Mouse (Mus musculus): ENCODE measurements at regions not wholly inside any gene's neighbourhood (a gene's known extent, or its start where the extent isn't known, plus 50 kb on each side); places are given as distances from the start of the nearest gene placed in this dataset.
A peak's percentile ranks its signal among the peaks of the same experiment; 100 is the strongest.

DNA sequence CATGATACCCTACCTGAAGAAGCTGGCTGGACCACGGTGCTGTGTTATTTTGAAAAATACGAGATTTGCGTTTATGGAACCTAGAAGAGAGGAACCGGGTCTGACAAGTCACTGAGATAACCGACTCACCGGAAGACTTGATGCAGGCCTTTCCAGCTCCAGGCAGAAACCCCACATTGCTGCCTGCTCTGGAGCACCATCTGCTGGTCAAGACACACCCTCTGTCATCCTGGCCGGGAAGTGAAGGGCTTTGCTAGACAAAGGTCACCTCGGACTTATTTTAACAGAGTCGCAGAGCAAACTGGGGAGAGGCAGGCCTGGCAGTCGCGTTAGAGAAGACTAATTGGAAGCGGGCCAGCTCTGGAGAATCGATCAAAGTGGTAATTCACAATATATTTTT lies 497.4 kb upstream of the Pkn2 start:
- H3K4me2 ChIP-seq (replicated peaks): no peak overlapping the region
- H3K4me3 ChIP-seq: no peak overlapping the region
- peak; percentile 89 for ATAC-seq (ENCODE audit: low FRiP score, low read depth)
- 19% methylated on average over 13 of the region's 13 CpGs for WGBS
- no peaks in the 10 kb centered on the region for H3K36me3 ChIP-seq
- no peak overlapping the region for H3K9ac ChIP-seq (replicated peaks)
- no peaks in the 10 kb centered on the region for H3K9me3 ChIP-seq
- no peaks in the 10 kb centered on the region for H3K27me3 ChIP-seq
- no peaks in the 10 kb centered on the region for H3K4me1 ChIP-seq
- no peak overlapping the region for H3K27ac ChIP-seq (replicated peaks)

DNA sequence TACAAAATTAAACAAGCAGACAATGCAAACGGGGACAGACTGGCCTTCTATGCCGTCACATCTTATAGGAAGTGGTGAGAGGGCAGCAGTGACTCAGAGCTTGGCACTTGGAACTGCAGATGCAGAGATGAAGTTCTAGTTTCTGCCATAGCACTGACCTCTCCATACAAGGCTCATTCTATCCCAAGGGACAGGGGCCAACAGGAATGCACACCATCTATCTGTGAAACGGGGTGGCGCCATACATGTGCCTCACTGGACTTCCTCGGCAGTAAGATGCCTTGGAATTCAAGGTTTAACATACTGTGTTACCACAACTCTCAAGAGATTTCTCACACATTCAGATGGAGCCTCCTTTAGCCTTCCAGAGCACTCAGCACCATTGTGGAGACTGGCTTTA lies 495.6 kb upstream of the Pkn2 start:
- Histone ChIP-seq H3K4me2 (replicated peaks) (no peak overlapping the region), H3K4me3 (no peak overlapping the region), H3K9ac (replicated peaks) (no peak overlapping the region), H3K27ac (replicated peaks) (no peak overlapping the region), H3K9me3 (no peaks in the 10 kb centered on the region), H3K4me1 (no peaks in the 10 kb centered on the region), H3K36me3 (no peaks in the 10 kb centered on the region), H3K27me3 (no peaks in the 10 kb centered on the region)
- WGBS: 91% methylated on average over 5 of the region's 5 CpGs
- no peak for ATAC-seq (ENCODE audit: low FRiP score, low read depth)

DNA sequence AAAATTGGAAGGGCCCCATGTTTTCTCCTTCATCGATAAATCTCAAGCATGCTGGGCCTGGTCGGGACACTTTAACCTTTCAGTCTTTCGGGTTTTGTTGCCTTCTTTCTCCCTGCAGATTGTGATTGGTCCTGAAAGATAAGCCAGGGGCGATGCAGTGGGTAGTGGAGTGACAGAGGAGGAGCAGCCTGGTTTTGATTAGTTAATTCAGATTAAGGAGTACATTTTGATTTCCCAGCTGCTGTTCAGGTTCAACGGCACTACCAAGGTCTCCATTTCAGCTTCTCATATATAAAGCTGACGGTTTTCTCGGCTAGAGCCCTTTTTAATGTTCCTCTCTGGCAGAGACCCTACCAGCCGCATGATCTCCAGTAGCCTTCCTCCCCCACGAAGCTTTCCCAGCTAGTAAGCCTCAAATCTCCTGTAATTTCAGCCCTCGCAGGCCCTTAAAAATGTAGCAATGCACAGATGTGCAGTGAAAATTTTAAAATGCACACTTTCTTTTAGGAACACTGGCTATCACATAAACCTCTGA lies 493.8 kb upstream of the Pkn2 start:
- Histone ChIP-seq H3K4me3 (no peak overlapping the region), H3K27me3 (no peaks in the 10 kb centered on the region), H3K4me2 (replicated peaks) (no peak overlapping the region), H3K27ac (replicated peaks) (no peak overlapping the region), H3K36me3 (no peaks in the 10 kb centered on the region), H3K9me3 (no peaks in the 10 kb centered on the region), H3K4me1 (no peaks in the 10 kb centered on the region), H3K9ac (replicated peaks) (no peak overlapping the region)
- ATAC-seq (ENCODE audit: low FRiP score, low read depth): no peak
- 66% methylated on average over 10 of the region's 10 CpGs for WGBS

DNA sequence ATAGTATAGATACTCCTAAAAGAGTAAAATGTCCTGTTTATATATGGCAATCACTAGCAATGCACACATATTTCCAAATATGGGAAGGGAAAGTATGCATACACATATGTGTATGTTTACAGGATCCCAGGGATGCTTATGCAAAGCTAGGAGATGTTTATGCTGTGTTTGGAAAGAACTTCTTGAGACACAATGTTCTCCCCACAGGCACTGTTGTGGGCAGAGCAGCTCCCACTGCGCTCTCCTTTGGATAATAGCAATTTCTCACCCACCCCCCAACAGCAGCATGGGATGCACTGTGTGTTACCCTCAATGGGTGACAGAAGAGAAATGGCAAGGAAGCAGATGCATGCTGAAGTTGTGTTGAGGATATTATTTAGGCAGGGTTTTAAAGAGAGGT lies 491.7 kb upstream of the Pkn2 start:
- H3K36me3 ChIP-seq: no peaks in the 10 kb centered on the region
- no peak overlapping the region for H3K9ac ChIP-seq (replicated peaks)
- H3K27ac ChIP-seq (replicated peaks): no peak overlapping the region
- H3K27me3 ChIP-seq: no peaks in the 10 kb centered on the region
- H3K4me3 ChIP-seq: no peak overlapping the region
- 93% methylated on average over 1 of the region's 1 CpGs for whole genome bisulfite sequencing
- H3K9me3 ChIP-seq: no peaks in the 10 kb centered on the region
- no peaks in the 10 kb centered on the region for H3K4me1 ChIP-seq
- H3K4me2 ChIP-seq (replicated peaks): no peak overlapping the region
- no peak for ATAC-seq (ENCODE audit: low FRiP score, low read depth)

DNA sequence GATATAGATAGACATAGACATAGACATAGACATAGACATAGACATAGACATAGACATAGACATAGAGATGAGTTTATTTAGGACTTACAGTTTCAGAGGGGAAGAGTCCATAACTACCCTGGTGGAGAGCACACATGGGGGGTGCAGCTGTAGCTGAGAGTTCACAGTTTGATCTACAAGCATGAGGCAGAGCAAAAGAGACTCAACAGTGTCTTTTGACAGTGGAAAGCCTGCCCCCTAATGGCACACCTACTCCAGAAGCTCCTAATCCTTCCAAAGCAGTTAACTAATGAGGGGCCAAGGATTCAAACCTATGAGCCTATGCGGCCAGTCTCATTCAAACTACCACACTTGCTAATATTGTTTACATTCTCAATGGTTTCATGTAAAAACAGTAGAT lies 487.2 kb upstream of the Pkn2 start:
- no peak overlapping the region for H3K4me3 ChIP-seq
- H3K27ac ChIP-seq (replicated peaks): no peak overlapping the region
- no peak overlapping the region for H3K9ac ChIP-seq (replicated peaks)
- WGBS: 89% methylated on average over 1 of the region's 1 CpGs
- H3K9me3 ChIP-seq: no peaks in the 10 kb centered on the region
- no peak overlapping the region for H3K4me2 ChIP-seq (replicated peaks)
- ATAC-seq (ENCODE audit: low FRiP score, low read depth): no peak
- no peaks in the 10 kb centered on the region for H3K27me3 ChIP-seq
- no peaks in the 10 kb centered on the region for H3K4me1 ChIP-seq
- no peaks in the 10 kb centered on the region for H3K36me3 ChIP-seq

DNA sequence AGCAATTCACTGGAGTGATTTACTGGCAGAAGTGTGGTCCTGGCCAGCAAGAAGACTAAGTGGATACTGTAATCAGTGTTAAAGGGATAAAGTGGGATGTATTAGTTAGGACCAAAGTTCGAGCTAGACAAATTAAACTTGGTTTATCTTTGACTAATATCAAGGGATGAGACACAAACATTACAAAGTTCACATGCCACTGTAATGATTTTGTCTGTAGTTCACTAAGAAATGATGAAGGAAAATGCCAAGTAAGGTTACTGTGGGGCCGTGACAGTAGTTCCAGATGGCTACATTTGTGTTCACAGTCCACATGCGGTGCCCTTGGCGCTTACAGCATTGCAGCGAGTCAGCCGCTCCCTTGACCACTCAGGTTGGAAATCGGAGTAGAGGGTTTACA lies 458.2 kb upstream of the Pkn2 start:
- H3K9ac ChIP-seq (replicated peaks): no peak overlapping the region
- ATAC-seq (ENCODE audit: low FRiP score, low read depth): no peak
- H3K4me1 ChIP-seq: no peaks in the 10 kb centered on the region
- H3K9me3 ChIP-seq: no peaks in the 10 kb centered on the region
- no peak overlapping the region for H3K4me2 ChIP-seq (replicated peaks)
- H3K4me3 ChIP-seq: no peak overlapping the region
- no peak overlapping the region for H3K27ac ChIP-seq (replicated peaks)
- 92% methylated on average over 7 of the region's 7 CpGs for WGBS
- no peaks in the 10 kb centered on the region for H3K27me3 ChIP-seq
- no peaks in the 10 kb centered on the region for H3K36me3 ChIP-seq

DNA sequence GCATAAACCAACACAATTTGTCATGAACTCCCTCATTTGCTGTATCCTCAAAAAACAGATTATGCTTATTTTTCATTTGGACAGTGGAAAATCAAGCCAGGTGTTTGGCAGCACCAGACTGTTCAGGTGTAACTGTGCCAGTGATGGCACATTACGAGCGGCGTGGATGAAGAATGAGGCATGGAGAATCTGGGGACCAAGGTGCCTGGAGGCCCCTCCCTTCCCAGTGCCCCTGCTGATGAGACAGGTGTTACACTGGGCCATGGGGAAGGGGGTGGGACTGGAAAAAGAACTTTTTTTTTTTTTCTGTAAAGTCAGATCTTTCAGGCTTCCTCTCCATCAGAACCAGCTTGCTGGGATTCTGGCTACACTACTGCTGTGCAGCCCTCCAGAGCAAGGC lies 451.5 kb upstream of the Pkn2 start:
- H3K27ac ChIP-seq (replicated peaks): no peak overlapping the region
- H3K9ac ChIP-seq (replicated peaks): no peak overlapping the region
- H3K27me3 ChIP-seq: no peaks in the 10 kb centered on the region
- 91% methylated on average over 3 of the region's 3 CpGs for WGBS
- no peaks in the 10 kb centered on the region for H3K36me3 ChIP-seq
- H3K4me1 ChIP-seq: no peaks in the 10 kb centered on the region
- no peak overlapping the region for H3K4me3 ChIP-seq
- ATAC-seq (ENCODE audit: low FRiP score, low read depth): no peak
- H3K4me2 ChIP-seq (replicated peaks): no peak overlapping the region
- H3K9me3 ChIP-seq: no peaks in the 10 kb centered on the region

DNA sequence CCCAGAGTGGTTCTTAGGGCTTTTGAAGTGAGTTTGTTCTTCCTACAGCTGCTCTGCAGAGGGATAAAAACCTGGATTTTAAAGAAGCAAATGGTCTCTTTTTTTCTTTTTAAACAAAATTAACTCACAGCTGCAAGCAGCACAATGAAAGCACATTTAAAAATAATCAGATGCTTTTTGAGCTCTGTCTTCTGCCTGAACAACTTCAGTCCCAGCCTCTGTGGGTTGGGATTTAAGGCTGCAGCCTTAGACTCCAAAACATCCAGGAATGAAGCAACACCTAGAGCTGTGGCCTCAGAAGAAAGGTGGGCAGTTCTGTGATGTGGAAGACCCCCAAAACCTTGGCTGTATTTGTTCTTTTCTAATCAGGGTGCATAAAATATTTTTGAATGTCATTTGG lies 446.7 kb upstream of the Pkn2 start:
- H3K27ac ChIP-seq (replicated peaks): no peak overlapping the region
- H3K4me1 ChIP-seq: no peaks in the 10 kb centered on the region
- H3K9ac ChIP-seq (replicated peaks): no peak overlapping the region
- no peak for ATAC-seq (ENCODE audit: low FRiP score, low read depth)
- H3K4me3 ChIP-seq: no peak overlapping the region
- H3K36me3 ChIP-seq: no peaks in the 10 kb centered on the region
- no peaks in the 10 kb centered on the region for H3K27me3 ChIP-seq
- H3K4me2 ChIP-seq (replicated peaks): no peak overlapping the region
- no peaks in the 10 kb centered on the region for H3K9me3 ChIP-seq

DNA sequence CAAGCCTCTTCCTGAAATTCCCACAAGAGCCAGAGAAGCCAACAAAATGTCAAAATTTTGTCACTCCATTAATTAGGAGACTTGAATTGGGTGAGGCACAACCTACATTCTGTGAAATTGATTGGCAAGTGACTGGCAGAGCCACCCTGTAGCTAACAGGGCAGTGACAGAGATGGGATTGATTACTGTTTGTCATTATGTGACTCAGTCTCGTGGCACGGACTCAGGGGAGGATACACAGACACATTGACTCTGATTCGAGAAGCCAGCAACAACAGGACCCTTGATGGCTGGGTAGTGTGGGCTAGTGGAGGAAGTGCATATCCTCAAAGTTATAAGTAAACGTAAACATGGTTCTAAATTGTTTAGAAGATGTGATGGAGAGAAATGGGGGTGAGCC lies 445.8 kb upstream of the Pkn2 start:
- Histone ChIP-seq H3K4me2 (replicated peaks) (no peak overlapping the region), H3K4me1 (no peaks in the 10 kb centered on the region), H3K4me3 (no peak overlapping the region), H3K27ac (replicated peaks) (no peak overlapping the region), H3K36me3 (no peaks in the 10 kb centered on the region), H3K9me3 (no peaks in the 10 kb centered on the region), H3K27me3 (no peaks in the 10 kb centered on the region), H3K9ac (replicated peaks) (no peak overlapping the region)
- 76% methylated on average over 4 of the region's 4 CpGs for WGBS
- ATAC-seq (ENCODE audit: low FRiP score, low read depth): no peak

DNA sequence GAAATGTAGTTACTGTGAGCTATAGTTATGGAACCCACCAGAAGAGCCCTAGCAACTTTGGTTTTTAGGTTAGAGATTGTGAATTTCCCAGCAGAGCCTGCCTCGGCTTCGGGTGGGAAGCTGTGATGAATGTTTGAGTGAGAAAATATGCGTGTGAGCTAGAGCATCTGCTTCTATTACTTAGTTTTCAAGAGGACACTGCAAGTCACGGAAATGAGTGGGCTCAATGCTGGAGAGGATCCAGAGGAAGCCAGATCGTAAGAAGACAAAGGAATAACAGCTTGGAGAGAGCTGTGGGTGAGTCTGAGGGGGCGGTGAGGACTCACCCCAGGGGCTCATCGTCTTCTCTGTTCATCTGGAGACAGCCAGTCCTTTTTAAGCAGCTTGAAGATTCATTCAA lies 434.7 kb upstream of the Pkn2 start:
- Histone ChIP-seq H3K4me2 (replicated peaks) (no peak overlapping the region), H3K27me3 (no peaks in the 10 kb centered on the region), H3K36me3 (no peaks in the 10 kb centered on the region), H3K27ac (replicated peaks) (no peak overlapping the region), H3K9ac (replicated peaks) (no peak overlapping the region), H3K9me3 (no peaks in the 10 kb centered on the region), H3K4me3 (no peak overlapping the region), H3K4me1 (no peaks in the 10 kb centered on the region)
- ATAC-seq (ENCODE audit: low FRiP score, low read depth): no peak
- WGBS: 72% methylated on average over 7 of the region's 7 CpGs

DNA sequence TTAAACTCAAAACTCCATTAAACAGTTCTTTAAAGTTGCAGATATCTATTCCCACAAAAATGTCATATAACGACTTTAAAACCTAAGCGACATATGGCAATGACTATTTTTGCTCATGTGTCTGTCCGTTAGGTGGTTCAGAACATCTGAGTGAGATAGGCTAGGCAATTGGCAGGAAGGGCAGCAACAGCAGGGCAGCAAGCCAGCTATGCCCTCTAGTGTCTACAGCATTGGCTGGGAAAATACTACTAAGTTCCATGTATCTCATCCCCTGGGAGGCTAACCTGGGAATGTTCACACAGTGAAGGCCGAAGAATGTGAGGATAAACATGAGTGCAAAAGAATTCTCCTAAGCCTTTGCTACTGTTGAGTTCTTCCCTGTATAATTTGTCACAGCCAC lies 410.0 kb upstream of the Pkn2 start:
- Histone ChIP-seq H3K27me3 (no peaks in the 10 kb centered on the region), H3K4me1 (no peaks in the 10 kb centered on the region), H3K4me2 (replicated peaks) (no peak overlapping the region), H3K36me3 (no peaks in the 10 kb centered on the region), H3K4me3 (no peak overlapping the region), H3K9ac (replicated peaks) (no peak overlapping the region), H3K27ac (replicated peaks) (no peak overlapping the region), H3K9me3 (no peaks in the 10 kb centered on the region)
- ATAC-seq (ENCODE audit: low FRiP score, low read depth): no peak
- WGBS: 86% methylated on average over 4 of the region's 4 CpGs

DNA sequence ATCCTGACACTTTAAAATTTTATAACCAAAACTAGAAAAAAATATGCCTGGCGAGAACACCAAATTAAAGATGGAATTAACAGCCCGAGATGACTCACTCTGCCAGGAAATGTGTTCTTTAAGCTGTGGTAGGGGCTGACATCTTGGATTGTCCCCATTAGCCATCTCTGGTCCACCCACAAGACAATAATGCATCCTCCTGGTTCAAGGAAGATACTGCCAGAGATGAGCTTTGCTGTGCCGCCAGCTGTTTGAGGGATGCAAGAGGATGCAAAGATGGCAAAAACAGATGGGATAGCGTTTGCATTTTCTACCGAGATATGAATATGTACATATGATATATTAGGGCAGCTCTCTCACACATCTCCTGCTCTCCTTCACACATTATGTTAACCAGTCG lies 382.3 kb upstream of the Pkn2 start:
- no peak overlapping the region for H3K4me3 ChIP-seq
- H3K9me3 ChIP-seq: no peaks in the 10 kb centered on the region
- 92% methylated on average over 6 of the region's 6 CpGs for WGBS
- H3K27ac ChIP-seq (replicated peaks): no peak overlapping the region
- ATAC-seq (ENCODE audit: low FRiP score, low read depth): no peak
- no peak overlapping the region for H3K9ac ChIP-seq (replicated peaks)
- H3K4me2 ChIP-seq (replicated peaks): no peak overlapping the region
- no peaks in the 10 kb centered on the region for H3K36me3 ChIP-seq
- H3K27me3 ChIP-seq: no peaks in the 10 kb centered on the region
- no peaks in the 10 kb centered on the region for H3K4me1 ChIP-seq

DNA sequence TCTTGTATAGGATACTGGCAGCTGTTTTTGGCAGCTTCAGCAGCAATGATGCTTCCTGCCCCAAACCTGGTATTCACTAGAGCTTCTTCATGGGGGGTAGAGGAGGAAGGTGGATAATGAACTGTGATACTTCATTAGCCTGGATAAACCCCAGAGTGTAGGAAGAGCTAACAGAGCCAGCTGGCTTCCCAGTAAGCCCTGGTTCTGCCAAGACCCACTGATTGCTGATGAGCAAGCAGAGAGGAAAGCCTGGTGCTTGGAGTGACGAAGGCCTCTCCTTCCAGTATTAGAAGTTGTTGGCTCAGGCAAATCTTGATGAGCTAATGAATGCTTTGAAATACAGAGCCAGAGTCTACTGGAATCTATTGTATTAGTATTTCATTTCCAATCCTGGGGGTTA lies 370.8 kb upstream of the Pkn2 start:
- 94% methylated on average over 1 of the region's 1 CpGs for WGBS
- Histone ChIP-seq H3K27me3 (no peaks in the 10 kb centered on the region), H3K9me3 (no peaks in the 10 kb centered on the region), H3K36me3 (no peaks in the 10 kb centered on the region), H3K9ac (replicated peaks) (no peak overlapping the region), H3K4me3 (no peak overlapping the region), H3K4me2 (replicated peaks) (no peak overlapping the region), H3K4me1 (no peaks in the 10 kb centered on the region), H3K27ac (replicated peaks) (no peak overlapping the region)
- no peak for ATAC-seq (ENCODE audit: low FRiP score, low read depth)
